Mouse (Mus musculus) right cerebral cortex, postnatal 36 days (tissue): ENCODE measurements around the gene Vamp9.

Experiments used
- DNase-seq, 2 experiments: peaks; one replicate each; pipeline ENCODE4 v3.0.0; 2022; ENCODE audit warnings: low spot score in 2 of 2, mixed read lengths in 1 of 2

The Vamp9 gene

GRCm38 (mm10) chr5:99906181-99906956 is at the start of gene Vamp9:
TSS of gene Vamp9 (plus strand) at chr5:99906254.
- peak; percentile 90 to 91 for DNase-seq

- no peak for DNase-seq
Measured at GRCm38 (mm10) chr5:99857106-99857637, 48.9 kb upstream of the Vamp9 start.

DNA sequence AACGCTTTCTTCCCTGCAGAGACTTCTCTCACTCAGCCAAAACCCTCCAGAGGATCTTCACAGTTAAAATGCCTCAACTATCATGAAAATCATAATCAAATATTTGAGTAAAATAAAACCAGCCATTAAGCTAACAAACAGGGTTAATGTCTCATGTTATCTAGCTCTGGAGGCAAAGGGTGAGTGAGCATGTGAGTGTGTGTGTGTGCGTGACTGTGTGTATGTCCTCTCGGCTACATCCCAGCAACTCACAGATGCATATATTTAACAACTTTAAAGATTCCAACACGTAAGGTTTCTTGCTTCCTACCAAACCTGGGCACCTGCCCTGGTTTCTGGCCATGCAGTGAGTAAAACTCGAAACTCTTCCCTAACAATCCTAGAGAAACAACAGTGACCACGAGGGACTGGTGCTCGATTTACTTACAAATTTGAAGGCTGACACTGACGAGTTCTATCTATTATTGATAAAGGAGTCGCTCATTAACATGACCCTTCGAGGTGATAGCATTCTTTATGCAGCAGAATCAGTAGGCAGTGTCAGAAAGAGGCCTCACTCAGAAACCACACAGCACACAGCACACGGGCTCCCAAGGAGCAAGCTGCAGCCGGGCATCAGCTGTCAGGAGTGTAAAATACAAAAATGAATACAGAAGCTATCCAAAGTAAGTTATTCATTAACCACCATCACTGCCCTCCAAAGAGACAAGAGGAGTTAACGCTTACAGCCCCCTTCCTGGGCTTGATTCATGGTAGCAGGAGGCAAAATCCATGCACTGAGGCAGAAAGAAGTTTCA is 46.2 kb upstream of the Vamp9 start:
- DNase-seq, result no peak

GRCm38 (mm10) chr5:99861816-99862215 is 44.2 kb upstream of the Vamp9 start:
- no peak for DNase-seq

- no peak for DNase-seq
Measured at GRCm38 (mm10) chr5:99863656-99864380, 42.2 kb upstream of the Vamp9 start.

DNA sequence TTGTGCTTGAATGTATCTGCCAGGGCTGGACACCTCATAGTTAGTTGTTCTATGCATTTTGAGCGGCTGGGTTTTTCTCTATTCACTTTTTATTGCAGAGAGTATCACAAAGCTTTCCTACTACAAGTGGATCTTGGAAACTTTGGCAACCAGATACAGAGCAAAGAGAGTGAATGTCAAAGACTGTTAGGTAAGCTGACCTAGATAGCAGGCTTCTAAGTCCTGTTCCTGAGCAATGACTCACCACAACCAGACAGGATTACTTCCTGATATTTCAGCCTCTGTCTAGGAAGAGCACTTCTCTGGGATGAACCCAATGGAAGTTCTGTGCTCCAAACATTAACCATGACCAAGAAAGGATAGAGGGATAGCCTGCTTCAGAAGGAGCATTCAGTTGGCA is 40.3 kb upstream of the Vamp9 start:
- DNase-seq, result no peak

- no peak for DNase-seq
Measured at GRCm38 (mm10) chr5:99868286-99868685, 37.8 kb upstream of the Vamp9 start.

DNA sequence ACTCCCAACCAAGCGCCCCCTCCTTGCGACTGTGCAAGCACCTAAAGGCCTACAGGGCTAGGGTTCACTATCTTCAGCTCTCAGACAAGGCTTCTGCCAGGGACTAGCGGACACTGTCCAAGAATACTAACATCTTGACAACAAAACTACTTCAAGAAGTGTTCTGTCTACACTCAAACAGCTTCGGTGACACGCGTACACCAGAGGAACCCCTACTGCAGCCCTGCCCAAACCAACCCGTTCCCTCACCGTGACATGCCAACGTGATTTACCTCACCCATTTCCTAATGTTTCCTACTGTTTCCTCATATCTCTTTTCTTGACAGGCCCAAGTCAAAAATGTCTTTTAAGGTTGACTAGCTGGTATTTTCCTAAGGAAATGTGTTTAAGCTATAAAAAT is 37.1 kb upstream of the Vamp9 start:
- no peak for DNase-seq

- DNase-seq, result no peak
Measured at GRCm38 (mm10) chr5:99877565-99877964, 28.5 kb upstream of the Vamp9 start.

DNA sequence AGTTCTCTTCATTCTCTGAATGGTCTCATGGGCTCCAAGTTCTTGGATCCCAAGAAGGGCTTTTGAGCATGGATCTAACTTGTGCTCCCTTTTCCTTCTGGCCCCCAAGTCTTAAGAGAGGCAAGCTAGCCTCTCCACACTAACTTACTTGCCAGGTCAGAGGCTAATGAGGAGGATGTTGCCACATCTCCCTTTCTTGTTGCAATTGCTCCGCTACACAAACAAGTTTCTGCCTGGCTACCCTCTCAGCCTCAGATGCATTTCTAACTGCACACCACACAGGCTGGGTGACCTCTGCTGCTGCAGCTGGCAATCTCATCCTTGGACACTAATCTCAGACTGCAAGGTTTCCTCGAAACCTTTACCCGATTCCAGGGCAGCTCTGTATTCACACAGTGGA is 23.6 kb upstream of the Vamp9 start:
- DNase-seq, result no peak

GRCm38 (mm10) chr5:99884035-99884434 is 22.0 kb upstream of the Vamp9 start:
- DNase-seq, result no peak

- no peak for DNase-seq
Measured at GRCm38 (mm10) chr5:99887133-99887532, 18.9 kb upstream of the Vamp9 start.

DNA sequence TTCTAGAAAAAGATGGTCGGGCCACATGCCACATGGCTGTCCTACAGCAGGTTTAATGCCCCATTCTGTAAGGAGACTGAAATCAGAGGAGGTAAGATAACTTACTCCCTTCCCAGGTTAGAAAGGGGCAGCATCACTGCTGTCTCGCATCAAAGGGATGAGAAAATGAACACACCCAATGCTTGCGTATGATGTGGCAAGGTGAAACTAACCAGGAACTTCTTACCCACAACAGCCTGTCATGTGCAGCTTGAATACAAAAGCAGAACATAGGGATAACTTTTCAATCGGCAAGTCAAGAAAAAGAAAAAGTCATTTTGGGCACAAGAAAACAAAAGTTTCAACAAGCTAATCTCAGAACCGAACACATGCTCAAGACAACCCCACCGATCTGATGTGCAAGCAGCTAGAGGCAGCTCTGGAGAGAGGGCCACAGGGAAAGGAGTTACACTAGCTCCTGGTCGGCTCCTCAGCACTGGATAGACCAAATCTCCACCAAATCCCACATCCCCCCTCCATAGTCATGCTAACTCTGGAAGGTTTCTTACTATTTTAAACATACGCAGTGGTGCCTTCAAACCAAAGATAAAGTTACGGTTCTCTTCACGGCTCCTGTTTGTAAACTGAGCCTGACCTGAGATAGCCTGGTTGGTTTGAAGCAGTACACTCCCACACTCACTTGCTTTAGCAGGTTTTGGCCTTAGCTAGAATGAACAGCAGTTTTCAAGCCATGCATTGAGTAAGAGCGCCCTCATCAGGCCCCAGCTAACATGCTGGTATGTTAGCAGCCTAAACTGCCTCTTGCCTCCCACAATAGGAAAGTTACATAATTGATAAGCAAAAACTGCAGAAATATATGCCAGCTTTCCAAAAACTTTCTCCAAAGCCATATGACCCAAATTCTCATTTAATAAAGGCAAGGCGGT is 14.3 kb upstream of the Vamp9 start:
- DNase-seq, result peak; percentile 72 to 83

- DNase-seq, result peak; percentile 36 to 47
Measured at GRCm38 (mm10) chr5:99900041-99900440, 6.0 kb upstream of the Vamp9 start.

DNA sequence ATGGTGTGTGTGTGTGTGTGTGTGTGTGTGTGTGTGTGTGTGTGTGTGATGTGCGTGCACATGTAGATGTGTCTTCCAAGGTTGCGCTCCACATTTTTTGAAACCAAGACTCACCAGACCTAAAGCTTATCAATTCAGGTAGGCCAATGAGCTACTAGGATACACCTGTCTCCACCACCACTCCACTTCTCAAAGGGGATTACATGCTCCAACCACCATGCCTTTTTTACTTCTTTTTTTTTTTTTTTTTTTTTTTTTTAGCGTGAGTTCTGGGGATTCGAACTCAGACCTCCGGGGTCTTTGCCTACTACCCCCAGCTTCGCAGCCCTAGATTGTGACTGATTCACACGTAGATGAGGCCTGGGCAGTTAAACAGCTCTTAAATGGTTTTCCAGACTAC is 323 bp upstream of the Vamp9 start:
- DNase-seq, result no peak

- no peak for DNase-seq
Measured at GRCm38 (mm10) chr5:99915494-99915893, 9.4 kb downstream of the Vamp9 start.

- DNase-seq, result no peak
Measured at GRCm38 (mm10) chr5:99922033-99922432, 16.0 kb downstream of the Vamp9 start.

- DNase-seq, result no peak
Measured at GRCm38 (mm10) chr5:99927951-99928350, 21.9 kb downstream of the Vamp9 start.

GRCm38 (mm10) chr5:99931910-99932309 is 25.9 kb downstream of the Vamp9 start:
- no peak for DNase-seq

DNA sequence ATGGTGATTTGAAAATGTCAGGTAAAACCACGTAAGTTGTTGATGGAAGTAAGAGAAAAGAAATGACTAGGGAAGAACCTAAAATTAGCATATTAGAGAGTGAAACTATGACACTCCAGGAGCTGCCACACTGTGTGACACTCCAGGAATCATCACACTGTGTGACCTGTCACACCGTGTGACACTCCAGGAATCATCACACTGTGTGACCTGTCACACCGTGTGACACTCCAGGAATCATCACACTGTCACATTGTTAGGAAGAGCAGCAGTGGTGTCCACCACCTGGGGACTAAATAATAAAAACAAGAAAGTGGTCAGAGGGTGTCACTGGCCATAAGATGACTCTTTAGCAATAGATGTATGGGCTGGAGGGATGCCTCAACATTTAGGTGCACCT is 33.4 kb downstream of the Vamp9 start:
- DNase-seq, result no peak

DNA sequence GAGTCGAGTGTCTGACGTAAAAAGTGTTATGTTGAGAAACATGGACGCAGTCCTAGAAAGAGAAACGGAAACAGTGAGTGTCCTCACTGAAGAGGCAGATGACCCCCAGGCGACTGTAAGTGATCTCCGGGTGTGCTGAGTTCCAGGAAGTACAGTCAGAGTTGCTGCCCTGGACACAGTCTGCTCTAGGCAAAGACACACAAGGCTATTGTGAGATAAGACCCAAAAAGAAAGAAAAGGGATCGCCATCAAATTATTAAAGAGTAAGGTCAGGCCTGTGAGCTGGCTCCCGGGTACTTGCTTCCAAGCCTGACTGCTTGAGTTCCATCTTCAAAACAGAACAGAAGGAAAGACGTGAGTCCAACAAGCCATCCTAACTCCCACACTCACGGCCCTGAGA is 35.2 kb downstream of the Vamp9 start:
- DNase-seq, result no peak
